Mouse (Mus musculus) stomach, postnatal 0 days (tissue): ENCODE results near the gene Pik3cd. TPM values are rescaled to one million over a fixed set of nuclear protein-coding genes. Genes with fewer than 3 reads are reported as not detected.

Experiments
- ATAC-seq: fragments of 200-750 bp; cut with Nextera tagmentation; 2 replicates; pipeline ENCODE4 v1.8.0; 2017; ENCODE audit not compliant: low FRiP score, low TSS enrichment
- DNase-seq: peaks from one replicate; pipeline ENCODE4 v3.0.0-alpha.2; 2016; ENCODE audit warnings: low spot score
- H3K27ac ChIP-seq: fragments of 300-500 bp; sonication (generic); replicated peaks from 2 replicates; pipeline ENCODE4 v1.5.1; 2014; ENCODE audit warnings: mild to moderate bottlenecking, control low read depth
- H3K27me3 ChIP-seq: fragments of 300-500 bp; sonication (generic); 2 replicates; pipeline ENCODE4 v1.6.1; 2014; ENCODE audit warnings: low read length; ENCODE audit not compliant: control insufficient read depth, insufficient read depth
- H3K36me3 ChIP-seq: fragments of 300-500 bp; sonication (generic); 2 replicates; pipeline ENCODE4 v1.6.1; 2014; ENCODE audit warnings: low read length, mixed read lengths; ENCODE audit not compliant: control insufficient read depth, insufficient read depth
- H3K4me1 ChIP-seq: fragments of 300-500 bp; sonication (generic); replicated peaks from 2 replicates; pipeline ENCODE4 v1.6.1; 2014; ENCODE audit warnings: antibody characterized with exemption; ENCODE audit not compliant: control insufficient read depth, insufficient read depth
- H3K4me2 ChIP-seq: fragments of 300-500 bp; sonication (generic); replicated peaks from 2 replicates; pipeline ENCODE4 v1.6.1; 2014; ENCODE audit warnings: low read depth, mild to moderate bottlenecking, control low read depth, moderate library complexity
- H3K4me3 ChIP-seq: fragments of 300-500 bp; sonication (generic); 2 replicates; pipeline ENCODE4 v1.5.1; 2014; ENCODE audit warnings: low read depth, low read length, control low read depth
- H3K9ac ChIP-seq: fragments of 300-500 bp; sonication (generic); 2 replicates; pipeline ENCODE4 v1.6.1; 2014; ENCODE audit warnings: mild to moderate bottlenecking, low read length, control low read depth, mixed read lengths
- H3K9me3 ChIP-seq: fragments of 300-500 bp; sonication (generic); 2 replicates; pipeline ENCODE4 v1.6.1; 2016; ENCODE audit warnings: low read length; ENCODE audit not compliant: control insufficient read depth
- CTCF ChIP-seq: IDR thresholded peaks from 2 replicates; pipeline ENCODE4 v1.5.1; 2016; ENCODE audit warnings: antibody characterized with exemption, low read depth, mild to moderate bottlenecking, moderate library complexity
- EP300 ChIP-seq: optimal IDR thresholded peaks from 2 replicates; pipeline ENCODE3; 2016; ENCODE audit warnings: antibody characterized with exemption
- WGBS: fragments of 180-500 bp; shearing (Covaris S2); extraction: QIAGEN DNeasy Blood & Tissue Kit; methylation state at CpG from one replicate; pipeline ENCODE4 v1.1.7; 2014; 5-methylcytosine and 5-hydroxymethylcytosine counted together
- polyA plus RNA-seq: library from polyadenylated mRNA; unstranded; fragments of >200 nt; fragmentation: Nextera tagmentation; extraction: Ambion mirVana; gene quantifications from 2 replicates; pipeline ENCODE4 v1.2.1, GENCODE M21; 2015

Gene Pik3cd
- polyA plus RNA-seq, 1 experiment from 2014 or later: 2.0 TPM

GRCm38 (mm10) chr4:149689822-149690700 is 12.3 kb downstream of the Pik3cd start:
- WGBS: 74% methylated on average over 12 of the region's 12 CpGs
- no peak overlapping the region for H3K9ac ChIP-seq
- H3K4me3 ChIP-seq: no peak overlapping the region
- ATAC-seq (no peak), DNase-seq (no peak)
- H3K27ac ChIP-seq: no peak overlapping the region
- H3K9me3 ChIP-seq: no peaks in the 10 kb centered on the region
- no peak overlapping the region for H3K4me2 ChIP-seq
- no peak for TF ChIP-seq EP300
- TF ChIP-seq CTCF: no peak
- no peaks in the 10 kb centered on the region for H3K27me3 ChIP-seq
- no peaks in the 10 kb centered on the region for H3K36me3 ChIP-seq
- no peaks in the 10 kb centered on the region for H3K4me1 ChIP-seq

- Histone ChIP-seq H3K4me3 (no peak overlapping the region), H3K4me2 (no peak overlapping the region), H3K36me3 (no peaks in the 10 kb centered on the region), H3K9ac (no peak overlapping the region), H3K27me3 (no peaks in the 10 kb centered on the region), H3K27ac (no peak overlapping the region), H3K4me1 (no peaks in the 10 kb centered on the region), H3K9me3 (no peaks in the 10 kb centered on the region)
- WGBS: 79% methylated on average over 14 of the region's 14 CpGs
- ATAC-seq: no peak
- DNase-seq: no peak
- TF ChIP-seq CTCF (no peak), EP300 (no peak)
Observed at GRCm38 (mm10) chr4:149688861-149689260, 13.5 kb downstream of the Pik3cd start.

- Histone ChIP-seq H3K27me3 (no peaks in the 10 kb centered on the region), H3K4me2 (no peak overlapping the region), H3K4me3 (no peak overlapping the region), H3K9me3 (no peaks in the 10 kb centered on the region), H3K36me3 (no peaks in the 10 kb centered on the region), H3K27ac (no peak overlapping the region), H3K9ac (no peak overlapping the region), H3K4me1 (no peaks in the 10 kb centered on the region)
- TF ChIP-seq CTCF (no peak), EP300 (no peak)
- no peak for DNase-seq
- 68% methylated on average over 11 of the region's 11 CpGs for WGBS
- no peak for ATAC-seq
Observed at GRCm38 (mm10) chr4:149684841-149685623, 17.3 kb downstream of the Pik3cd start.

- no peaks in the 10 kb centered on the region for H3K27me3 ChIP-seq
- H3K36me3 ChIP-seq: no peaks in the 10 kb centered on the region
- TF ChIP-seq CTCF: no peak
- no peak for TF ChIP-seq EP300
- ATAC-seq (no peak), DNase-seq (no peak)
- H3K4me2 ChIP-seq: no peak overlapping the region
- no peaks in the 10 kb centered on the region for H3K4me1 ChIP-seq
- no peaks in the 10 kb centered on the region for H3K9me3 ChIP-seq
- H3K4me3 ChIP-seq: no peak overlapping the region
- no peak overlapping the region for H3K9ac ChIP-seq
- H3K27ac ChIP-seq: no peak overlapping the region
- WGBS: 21% methylated on average over 7 of the region's 7 CpGs
Observed at GRCm38 (mm10) chr4:149683875-149684274, 18.5 kb downstream of the Pik3cd start.

GRCm38 (mm10) chr4:149679056-149679770 is 23.2 kb downstream of the Pik3cd start:
- H3K9me3 ChIP-seq: no peaks in the 10 kb centered on the region
- 55% methylated on average over 11 of the region's 11 CpGs for WGBS
- no peaks in the 10 kb centered on the region; the same call in 1 of the 2 replicates for H3K27me3 ChIP-seq
- DNase-seq (no peak), ATAC-seq (no peak)
- H3K9ac ChIP-seq: no peak overlapping the region
- H3K4me1 ChIP-seq: no peaks in the 10 kb centered on the region
- no peak for TF ChIP-seq CTCF
- no peak overlapping the region for H3K27ac ChIP-seq
- no peak overlapping the region for H3K4me3 ChIP-seq
- no peaks in the 10 kb centered on the region for H3K36me3 ChIP-seq
- H3K4me2 ChIP-seq: no peak overlapping the region
